Mouse (Mus musculus) neural tube, embryonic 13.5 days (tissue): ENCODE results near the gene Cth. TPM values are rescaled to one million over a fixed set of nuclear protein-coding genes. Genes with fewer than 3 reads are reported as not detected.
"Not testable (repeated sequence)": the region's sequence is repeated elsewhere in the genome, so short reads cannot be mapped to it uniquely, and the experiment has no call there.

Source experiments
- ATAC-seq: fragments of 200-750 bp; cut with Nextera tagmentation; 2 replicates; pipeline ENCODE4 v1.8.0; 2017; ENCODE audit warnings: low read depth, mild to moderate bottlenecking, moderate TSS enrichment, moderate library complexity
- H3K27ac ChIP-seq: fragments of 300-500 bp; sonication (generic); replicated peaks from 2 replicates; pipeline ENCODE4 v1.5.1; 2015; ENCODE audit warnings: moderate library complexity, mild to moderate bottlenecking, inconsistent platforms
- H3K27me3 ChIP-seq: fragments of 300-500 bp; sonication (generic); 2 replicates; pipeline ENCODE4 v1.6.1; 2015; ENCODE audit warnings: mild to moderate bottlenecking, inconsistent platforms
- H3K36me3 ChIP-seq: fragments of 300-500 bp; sonication (generic); 2 replicates; pipeline ENCODE4 v1.6.1; 2015; ENCODE audit warnings: mild to moderate bottlenecking, inconsistent platforms
- H3K4me1 ChIP-seq: fragments of 300-500 bp; sonication (generic); replicated peaks from 2 replicates; pipeline ENCODE4 v1.6.1; 2015; ENCODE audit warnings: inconsistent platforms
- H3K4me2 ChIP-seq: fragments of 300-500 bp; sonication (generic); 2 replicates; pipeline ENCODE4 v1.6.1; 2015; ENCODE audit warnings: inconsistent platforms, mild to moderate bottlenecking, moderate library complexity
- H3K4me3 ChIP-seq: fragments of 300-500 bp; sonication (generic); 2 replicates; pipeline ENCODE4 v1.5.1; 2015; ENCODE audit warnings: mild to moderate bottlenecking, inconsistent platforms
- H3K9ac ChIP-seq: fragments of 300-500 bp; sonication (generic); 2 replicates; pipeline ENCODE4 v1.6.1; 2015; ENCODE audit warnings: moderate library complexity, mild to moderate bottlenecking, inconsistent platforms
- H3K9me3 ChIP-seq: fragments of 300-500 bp; sonication (generic); 2 replicates; pipeline ENCODE4 v1.6.1; 2016; ENCODE audit warnings: inconsistent platforms
- WGBS: fragments of 180-500 bp; shearing (Covaris S2); methylation state at CpG from one replicate; pipeline ENCODE4 v1.1.7; 2015; 5-methylcytosine and 5-hydroxymethylcytosine counted together
- polyA plus RNA-seq: library from polyadenylated mRNA; unstranded; fragments of >200 nt; fragmentation: Nextera tagmentation; extraction: Ambion mirVana; gene quantifications from 2 replicates; pipeline ENCODE4 v1.2.1, GENCODE M21; 2015

The Cth gene
- polyA plus RNA-seq = 2.2 and 2.9 TPM in 2 replicates

- Histone ChIP-seq H3K36me3 (no peaks in the 10 kb centered on the region), H3K9me3 (no peaks in the 10 kb centered on the region), H3K4me2 (peak within 1 kb of the TSS; percentile 84), H3K4me1 (peaks cover 7% of the 10 kb centered on the region; the same call in 1 of the 2 replicates), H3K27me3 (no peaks in the 10 kb centered on the region), H3K27ac (no peak within 1 kb of the TSS), H3K4me3 (peak within 1 kb of the TSS; percentile 44), H3K9ac (peak within 1 kb of the TSS; percentile 41)
- peak; percentile 100 for ATAC-seq
- whole genome bisulfite sequencing = 1% methylated on average over 30 of the region's 30 CpGs
Observed at GRCm38 (mm10) chr3:157924692-157925328, at the start of gene Cth. Gene Cth (minus strand): TSS chr3:157925077.

- no peaks in the 10 kb centered on the region for H3K9me3 ChIP-seq
- H3K4me2 ChIP-seq = no peak overlapping the region
- H3K9ac ChIP-seq = no peak overlapping the region
- no peaks in the 10 kb centered on the region for H3K27me3 ChIP-seq
- no peak for ATAC-seq
- no peak overlapping the region for H3K4me3 ChIP-seq
- peaks cover 3% of the 10 kb centered on the region; the same call in 1 of the 2 replicates for H3K36me3 ChIP-seq
- H3K27ac ChIP-seq = no peak overlapping the region
- WGBS = 98% methylated on average over 2 of the region's 2 CpGs
- no peaks in the 10 kb centered on the region for H3K4me1 ChIP-seq
Observed at GRCm38 (mm10) chr3:157973236-157973635, 48.4 kb upstream of the Cth start.

GRCm38 (mm10) chr3:157971151-157971550 lies 46.3 kb upstream of the Cth start:
- 100% methylated on average over 2 of the region's 2 CpGs for WGBS
- peaks cover 3% of the 10 kb centered on the region; the same call in 1 of the 2 replicates for H3K36me3 ChIP-seq
- ATAC-seq = no peak

GRCm38 (mm10) chr3:157957320-157957719 lies 32.4 kb upstream of the Cth start:
- H3K9me3 ChIP-seq = no peaks in the 10 kb centered on the region
- no peak overlapping the region for H3K27ac ChIP-seq
- no peak overlapping the region for H3K4me3 ChIP-seq
- no peak overlapping the region for H3K9ac ChIP-seq
- no peak overlapping the region for H3K4me2 ChIP-seq
- ATAC-seq = no peak
- H3K36me3 ChIP-seq = peaks cover 3% of the 10 kb centered on the region; the same call in 1 of the 2 replicates
- H3K27me3 ChIP-seq = no peaks in the 10 kb centered on the region
- no peaks in the 10 kb centered on the region for H3K4me1 ChIP-seq

More at GRCm38 (mm10) chr3:157971151-157971550, 46.3 kb upstream of the Cth start:
- no peak overlapping the region for H3K9ac ChIP-seq
- H3K4me1 ChIP-seq = no peaks in the 10 kb centered on the region
- no peaks in the 10 kb centered on the region for H3K27me3 ChIP-seq
- no peaks in the 10 kb centered on the region for H3K9me3 ChIP-seq
- H3K4me3 ChIP-seq = no peak overlapping the region
- H3K27ac ChIP-seq = no peak overlapping the region
- no peak overlapping the region for H3K4me2 ChIP-seq

GRCm38 (mm10) chr3:157956201-157956600 lies 31.3 kb upstream of the Cth start:
- no peaks in the 10 kb centered on the region for H3K9me3 ChIP-seq
- 98% methylated on average over 3 of the region's 3 CpGs for WGBS
- H3K4me1 ChIP-seq = no peaks in the 10 kb centered on the region
- H3K27me3 ChIP-seq = no peaks in the 10 kb centered on the region
- ATAC-seq = no peak
- no peaks in the 10 kb centered on the region for H3K36me3 ChIP-seq
- no peak overlapping the region for H3K4me3 ChIP-seq
- H3K4me2 ChIP-seq = no peak overlapping the region
- H3K9ac ChIP-seq = no peak overlapping the region
- no peak overlapping the region for H3K27ac ChIP-seq

- H3K27me3 ChIP-seq = no peaks in the 10 kb centered on the region
- peaks cover 2% of the 10 kb centered on the region; the same call in 1 of the 2 replicates for H3K4me1 ChIP-seq
- H3K4me3 ChIP-seq = no peak overlapping the region
- no peaks in the 10 kb centered on the region for H3K36me3 ChIP-seq
- 92% methylated on average over 2 of the region's 2 CpGs for WGBS
- H3K27ac ChIP-seq = no peak overlapping the region
- no peaks in the 10 kb centered on the region for H3K9me3 ChIP-seq
- no peak for ATAC-seq
- no peak overlapping the region for H3K4me2 ChIP-seq
- no peak overlapping the region for H3K9ac ChIP-seq
Observed at GRCm38 (mm10) chr3:157955466-157955865, 30.6 kb upstream of the Cth start.

GRCm38 (mm10) chr3:157952716-157953115 lies 27.8 kb upstream of the Cth start:
- Histone ChIP-seq H3K9ac (no peak overlapping the region), H3K4me3 (no peak overlapping the region)
- WGBS = 88% methylated on average over 2 of the region's 2 CpGs

GRCm38 (mm10) chr3:157947383-157948280 lies 22.8 kb upstream of the Cth start:
- peak; percentile 76 for ATAC-seq
- Histone ChIP-seq H3K4me1 (peaks cover 32% of the 10 kb centered on the region), H3K27ac (peak overlapping the region; percentile 95), H3K36me3 (no peaks in the 10 kb centered on the region), H3K9ac (peak overlapping the region; percentile 97), H3K9me3 (no peaks in the 10 kb centered on the region), H3K27me3 (peaks cover 1% of the 10 kb centered on the region; the same call in 1 of the 2 replicates), H3K4me2 (peak overlapping the region; percentile 97), H3K4me3 (peak overlapping the region; percentile 100)
- under 1% methylated on average over 92 of the region's 93 CpGs for WGBS

More at GRCm38 (mm10) chr3:157952716-157953115, 27.8 kb upstream of the Cth start:
- Histone ChIP-seq H3K27me3 (no peaks in the 10 kb centered on the region), H3K4me2 (no peak overlapping the region), H3K36me3 (no peaks in the 10 kb centered on the region), H3K4me1 (peaks cover 26% of the 10 kb centered on the region), H3K27ac (no peak overlapping the region), H3K9me3 (no peaks in the 10 kb centered on the region)
- no peak for ATAC-seq

- peaks cover 4% of the 10 kb centered on the region; the same call in 1 of the 2 replicates for H3K27me3 ChIP-seq
- under 1% methylated on average over 45 of the region's 45 CpGs for WGBS
- H3K4me3 ChIP-seq = peak within 1 kb of the TSS; percentile 100
- no peaks in the 10 kb centered on the region for H3K36me3 ChIP-seq
- H3K9ac ChIP-seq = peak within 1 kb of the TSS; percentile 97
- peak within 1 kb of the TSS; percentile 97 for H3K4me2 ChIP-seq
- peak; percentile 99 for ATAC-seq
- H3K27ac ChIP-seq = peak within 1 kb of the TSS; percentile 95
- no peaks in the 10 kb centered on the region for H3K9me3 ChIP-seq
- H3K4me1 ChIP-seq = peaks cover 32% of the 10 kb centered on the region
Observed at GRCm38 (mm10) chr3:157946843-157947358, 22.0 kb upstream of the Cth start, which contains the start of gene Ankrd13c. Gene Ankrd13c (plus strand): TSS chr3:157947239.

- H3K27me3 ChIP-seq = peaks cover 4% of the 10 kb centered on the region; the same call in 1 of the 2 replicates
- no peaks in the 10 kb centered on the region for H3K36me3 ChIP-seq
- ATAC-seq = no peak
- no peaks in the 10 kb centered on the region for H3K4me1 ChIP-seq
- 91% methylated on average over 2 of the region's 2 CpGs for WGBS
- H3K9ac ChIP-seq = no peak overlapping the region
- no peaks in the 10 kb centered on the region for H3K9me3 ChIP-seq
- H3K4me2 ChIP-seq = no peak overlapping the region
- no peak overlapping the region for H3K4me3 ChIP-seq
- no peak overlapping the region for H3K27ac ChIP-seq
Observed at GRCm38 (mm10) chr3:157938585-157938984, 13.7 kb upstream of the Cth start.

GRCm38 (mm10) chr3:157934301-157934823 lies 9.5 kb upstream of the Cth start:
- H3K27ac ChIP-seq = no peak overlapping the region
- no peak overlapping the region for H3K4me2 ChIP-seq
- 91% methylated on average over 3 of the region's 3 CpGs for WGBS
- no peak overlapping the region for H3K9ac ChIP-seq
- no peak overlapping the region for H3K4me3 ChIP-seq
- no peaks in the 10 kb centered on the region for H3K27me3 ChIP-seq
- H3K9me3 ChIP-seq = no peaks in the 10 kb centered on the region
- ATAC-seq = no peak
- H3K36me3 ChIP-seq = no peaks in the 10 kb centered on the region
- H3K4me1 ChIP-seq = no peaks in the 10 kb centered on the region

GRCm38 (mm10) chr3:157933223-157933622 lies 8.3 kb upstream of the Cth start:
- not testable (repeated sequence) for ATAC-seq, H3K9me3 ChIP-seq, H3K4me2 ChIP-seq, H3K4me3 ChIP-seq, H3K4me1 ChIP-seq, H3K36me3 ChIP-seq, H3K27ac ChIP-seq, H3K9ac ChIP-seq, H3K27me3 ChIP-seq
- 74% methylated on average over 5 of the region's 6 CpGs for WGBS
